Mouse (Mus musculus): ENCODE measurements around the gene P4ha1.

P4ha1 gene

GRCm38 (mm10) chr10:59324311-59325165, 1.4 kb downstream of the P4ha1 start:
- no peak for DNase-seq

GRCm38 (mm10) chr10:59326612-59327315, 3.7 kb downstream of the P4ha1 start:
- no peak for DNase-seq

GRCm38 (mm10) chr10:59327316-59327710, 4.2 kb downstream of the P4ha1 start:
- no peak for DNase-seq

- no peak for DNase-seq
Observed at GRCm38 (mm10) chr10:59331546-59332256, 8.6 kb downstream of the P4ha1 start.

- DNase-seq = no peak
Observed at GRCm38 (mm10) chr10:59333400-59333799, 10.3 kb downstream of the P4ha1 start.

GRCm38 (mm10) chr10:59334899-59335798, 12.1 kb downstream of the P4ha1 start:
- DNase-seq = peak; percentile 81

GRCm38 (mm10) chr10:59336124-59336523, 13.0 kb downstream of the P4ha1 start:
- DNase-seq = no peak

GRCm38 (mm10) chr10:59346560-59346959, 23.5 kb downstream of the P4ha1 start:
- DNase-seq = no peak

GRCm38 (mm10) chr10:59348200-59348599, 25.1 kb downstream of the P4ha1 start:
- DNase-seq = no peak

- no peak for DNase-seq
Observed at GRCm38 (mm10) chr10:59349536-59349935, 26.4 kb downstream of the P4ha1 start.

- DNase-seq = no peak
Observed at GRCm38 (mm10) chr10:59353065-59353464, 30.0 kb downstream of the P4ha1 start.

- DNase-seq = no peak
Observed at GRCm38 (mm10) chr10:59354120-59354519, 31.0 kb downstream of the P4ha1 start.

- no peak for DNase-seq
Observed at GRCm38 (mm10) chr10:59355020-59355419, 31.9 kb downstream of the P4ha1 start.

GRCm38 (mm10) chr10:59358744-59359143, 35.6 kb downstream of the P4ha1 start:
- peak; percentile 31 for DNase-seq

- no peak for DNase-seq
Observed at GRCm38 (mm10) chr10:59363208-59363607, 40.1 kb downstream of the P4ha1 start.

- no peak for DNase-seq
Observed at GRCm38 (mm10) chr10:59364551-59364950, 41.5 kb downstream of the P4ha1 start.

GRCm38 (mm10) chr10:59365804-59366589, 42.9 kb downstream of the P4ha1 start:
- no peak for DNase-seq

- DNase-seq = no peak
Observed at GRCm38 (mm10) chr10:59366746-59367145, 43.6 kb downstream of the P4ha1 start.

GRCm38 (mm10) chr10:59367206-59367605, 44.1 kb downstream of the P4ha1 start:
- no peak for DNase-seq

GRCm38 (mm10) chr10:59368729-59369128, 45.6 kb downstream of the P4ha1 start:
- no peak for DNase-seq

GRCm38 (mm10) chr10:59369426-59369825, 46.3 kb downstream of the P4ha1 start:
- DNase-seq = no peak

- DNase-seq = no peak
Observed at GRCm38 (mm10) chr10:59377906-59378305, 54.8 kb downstream of the P4ha1 start.
